Mouse (Mus musculus): ENCODE results near the gene Vwa7. TPM values are rescaled to one million over a fixed set of nuclear protein-coding genes. Genes with fewer than 3 reads are reported as not detected.

The Vwa7 gene
- polyA plus RNA-seq, 1 experiment from 2014 or later, result 0.30 TPM

DNA sequence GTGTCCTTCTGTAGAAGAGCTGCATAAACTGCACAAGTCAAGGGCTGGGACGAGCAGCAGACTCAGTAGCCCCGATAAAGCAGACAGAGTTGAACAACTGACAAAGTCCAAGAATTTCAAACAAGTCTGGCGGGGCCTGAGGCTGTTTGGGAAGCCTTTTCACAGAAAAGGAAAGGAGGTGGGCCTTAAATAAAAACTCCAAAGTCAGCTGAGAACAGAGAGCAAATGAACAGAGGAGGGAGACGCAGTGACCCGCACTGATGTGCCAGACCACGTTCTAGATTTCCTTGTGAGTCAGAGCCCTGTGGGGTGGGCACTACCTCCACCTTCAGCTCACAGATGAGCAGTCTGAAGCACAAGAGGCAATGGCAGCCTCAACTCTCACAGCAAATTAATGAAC is 18.5 kb downstream of the Vwa7 start:
- no peak for DNase-seq (ENCODE audit: low spot score)
- Histone ChIP-seq H3K4me2 (replicated peaks; ENCODE audit: low read depth, low read length) (no peak overlapping the region), H3K4me3 (ENCODE audit: low read depth, low read length) (no peak overlapping the region), H3K27me3 (replicated peaks; ENCODE audit: insufficient read depth, low read length) (no peaks in the 10 kb centered on the region), H3K9me3 (ENCODE audit: low read length) (no peaks in the 10 kb centered on the region), H3K36me3 (ENCODE audit: insufficient read depth, low read length) (no peaks in the 10 kb centered on the region), H3K27ac (ENCODE audit: low read length) (no peak overlapping the region), H3K4me1 (ENCODE audit: insufficient read depth, low read depth, low read length) (no peaks in the 10 kb centered on the region), H3K9ac (replicated peaks; ENCODE audit: low read depth) (no peak overlapping the region)
- ATAC-seq, result no peak
- no peak for TF ChIP-seq EP300 (IDR thresholded peaks at IDR 0.05)
- TF ChIP-seq CTCF (IDR thresholded peaks at IDR 0.05), result no peak
- 64% methylated on average over 6 of the region's 6 CpGs for WGBS

DNA sequence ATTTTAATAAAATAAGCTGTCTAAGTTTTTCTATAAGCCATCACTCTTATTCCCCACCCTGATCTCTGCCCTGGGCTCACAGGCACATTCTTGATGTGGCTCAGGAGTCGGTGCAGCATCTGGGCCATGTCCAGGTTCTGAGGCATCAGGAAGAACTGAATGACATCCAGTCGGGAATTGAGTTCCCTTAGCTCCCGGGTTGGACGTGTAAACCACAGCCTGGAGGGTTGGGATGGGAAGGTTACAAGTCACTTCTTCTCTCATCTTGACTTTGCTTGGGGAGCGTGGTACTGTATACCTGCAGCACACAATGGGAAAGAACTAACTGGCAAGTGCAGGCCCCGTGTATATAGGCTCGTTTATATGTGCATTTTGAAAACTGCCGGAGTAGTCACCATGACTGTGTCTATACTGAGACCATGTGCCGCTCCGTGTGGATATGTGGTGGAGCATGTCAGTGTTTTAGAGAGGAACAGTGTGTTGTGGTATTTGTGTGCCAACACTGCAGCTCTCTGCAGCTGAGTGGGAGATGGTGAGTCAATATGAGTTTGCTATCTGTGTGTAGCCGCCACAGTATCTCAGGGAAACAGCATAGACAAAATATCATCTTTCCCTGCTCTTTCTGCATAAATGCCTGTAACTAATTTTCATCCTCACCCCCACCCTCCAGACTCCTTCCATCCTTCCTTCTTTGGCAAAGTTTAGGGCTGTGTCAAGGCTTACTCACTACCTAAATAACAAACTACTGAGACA is 22.9 kb downstream of the Vwa7 start:
- Histone ChIP-seq H3K4me2 (replicated peaks; ENCODE audit: low read depth, low read length) (no peak overlapping the region), H3K36me3 (ENCODE audit: insufficient read depth, low read length) (no peaks in the 10 kb centered on the region), H3K9me3 (ENCODE audit: low read length) (no peaks in the 10 kb centered on the region), H3K4me3 (ENCODE audit: low read depth, low read length) (no peak overlapping the region), H3K27me3 (replicated peaks; ENCODE audit: insufficient read depth, low read length) (no peaks in the 10 kb centered on the region), H3K27ac (ENCODE audit: low read length) (no peak overlapping the region), H3K9ac (replicated peaks; ENCODE audit: low read depth) (no peak overlapping the region), H3K4me1 (ENCODE audit: insufficient read depth, low read depth, low read length) (no peaks in the 10 kb centered on the region)
- TF ChIP-seq CTCF (IDR thresholded peaks at IDR 0.05), result no peak
- TF ChIP-seq EP300 (IDR thresholded peaks at IDR 0.05), result no peak
- whole genome bisulfite sequencing, result 80% methylated on average over 11 of the region's 11 CpGs
- DNase-seq (ENCODE audit: low spot score) (no peak), ATAC-seq (no peak)

DNA sequence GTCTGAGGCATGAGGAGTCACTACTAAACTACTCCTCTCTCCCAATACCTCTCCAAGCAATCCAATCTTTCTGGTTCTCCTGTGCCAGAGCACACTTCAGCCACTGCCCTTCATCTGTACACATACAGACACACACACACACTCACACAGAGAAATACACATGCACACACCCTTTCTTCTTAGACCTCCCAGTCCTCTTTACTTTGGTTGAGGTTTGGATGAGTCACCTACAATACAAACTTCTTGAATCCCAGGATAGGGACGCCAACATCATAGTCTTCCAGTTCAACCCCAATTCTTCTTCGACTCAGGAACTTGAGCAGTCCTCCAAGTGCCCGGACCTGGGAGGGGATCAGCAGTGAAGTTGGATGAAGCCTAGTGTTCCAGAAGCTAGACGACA is 27.4 kb downstream of the Vwa7 start:
- WGBS, result 51% methylated on average over 4 of the region's 4 CpGs
- Histone ChIP-seq H3K4me3 (ENCODE audit: low read depth, low read length) (no peak overlapping the region), H3K4me2 (replicated peaks; ENCODE audit: low read depth, low read length) (no peak overlapping the region), H3K4me1 (ENCODE audit: insufficient read depth, low read depth, low read length) (peaks cover 20% of the 10 kb centered on the region; the same call in 1 of the 2 replicates), H3K27ac (ENCODE audit: low read length) (0 out of 2 replicates have a peak overlapping the region, but pooled peaks have one; percentile 4), H3K9ac (replicated peaks; ENCODE audit: low read depth) (no peak overlapping the region), H3K36me3 (ENCODE audit: insufficient read depth, low read length) (no peaks in the 10 kb centered on the region), H3K9me3 (ENCODE audit: low read length) (no peaks in the 10 kb centered on the region), H3K27me3 (replicated peaks; ENCODE audit: insufficient read depth, low read length) (no peaks in the 10 kb centered on the region)
- DNase-seq (ENCODE audit: low spot score) (peak; percentile 51), ATAC-seq (no peak)
- TF ChIP-seq CTCF (IDR thresholded peaks at IDR 0.05) (no peak), EP300 (IDR thresholded peaks at IDR 0.05) (peak; percentile 31; the same call in 1 of the 2 replicates)

DNA sequence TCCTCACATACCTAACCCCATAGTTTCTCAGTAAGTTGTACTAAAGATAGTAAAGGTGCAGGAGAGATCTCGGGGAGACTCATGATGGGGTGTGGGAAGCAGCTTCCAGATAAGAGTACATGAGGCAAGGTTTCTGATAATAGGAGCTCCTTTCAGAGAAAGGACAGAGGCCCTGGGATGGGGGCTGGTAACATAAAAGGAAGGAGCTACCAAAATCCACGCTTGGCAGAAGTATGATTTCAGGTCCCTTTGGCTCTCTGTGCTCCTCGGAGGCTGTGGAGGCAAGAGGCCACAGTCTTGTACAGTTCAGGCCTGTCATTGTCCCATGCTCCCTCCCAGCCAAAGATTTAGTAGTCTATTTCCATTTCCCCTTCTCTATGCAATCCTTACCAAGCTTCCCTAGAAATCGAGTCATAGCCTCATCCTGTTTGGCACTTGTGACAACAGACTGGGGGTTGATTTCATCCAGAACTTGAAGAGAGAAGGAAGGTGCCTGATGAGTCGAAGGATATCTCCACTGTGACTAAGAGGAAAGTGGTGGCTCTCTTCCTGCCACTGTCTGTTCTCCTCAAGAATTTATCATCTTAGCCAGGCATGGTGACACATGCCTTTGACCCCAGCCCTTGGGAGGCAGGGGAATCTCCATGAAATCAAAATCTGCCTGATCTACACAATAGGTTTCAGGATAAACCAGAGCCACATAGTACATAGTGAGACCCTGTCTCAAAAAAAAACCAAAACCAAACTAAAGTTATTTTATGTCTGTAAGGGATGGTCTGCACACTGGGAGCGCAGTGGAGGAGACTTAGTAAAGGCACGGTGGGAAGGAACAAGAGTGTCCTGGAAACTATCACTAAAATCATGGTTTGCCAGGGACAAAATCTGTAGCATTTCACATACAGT is 28.8 kb downstream of the Vwa7 start:
- DNase-seq (ENCODE audit: low spot score) (no peak), ATAC-seq (no peak)
- H3K9me3 ChIP-seq (ENCODE audit: low read length), result no peaks in the 10 kb centered on the region
- H3K9ac ChIP-seq (replicated peaks; ENCODE audit: low read depth), result no peak overlapping the region
- no peaks in the 10 kb centered on the region for H3K27me3 ChIP-seq (replicated peaks; ENCODE audit: insufficient read depth, low read length)
- no peaks in the 10 kb centered on the region for H3K36me3 ChIP-seq (ENCODE audit: insufficient read depth, low read length)
- H3K4me1 ChIP-seq (ENCODE audit: insufficient read depth, low read depth, low read length), result peaks cover 20% of the 10 kb centered on the region; the same call in 1 of the 2 replicates
- peak overlapping the region; percentile 99 for H3K4me2 ChIP-seq (replicated peaks; ENCODE audit: low read depth, low read length)
- no peak overlapping the region; the same call in 1 of the 2 replicates for H3K4me3 ChIP-seq (ENCODE audit: low read depth, low read length)
- 53% methylated on average over 7 of the region's 7 CpGs for WGBS
- peak overlapping the region; percentile 91 for H3K27ac ChIP-seq (ENCODE audit: low read length)
- TF ChIP-seq CTCF (IDR thresholded peaks at IDR 0.05), result no peak

DNA sequence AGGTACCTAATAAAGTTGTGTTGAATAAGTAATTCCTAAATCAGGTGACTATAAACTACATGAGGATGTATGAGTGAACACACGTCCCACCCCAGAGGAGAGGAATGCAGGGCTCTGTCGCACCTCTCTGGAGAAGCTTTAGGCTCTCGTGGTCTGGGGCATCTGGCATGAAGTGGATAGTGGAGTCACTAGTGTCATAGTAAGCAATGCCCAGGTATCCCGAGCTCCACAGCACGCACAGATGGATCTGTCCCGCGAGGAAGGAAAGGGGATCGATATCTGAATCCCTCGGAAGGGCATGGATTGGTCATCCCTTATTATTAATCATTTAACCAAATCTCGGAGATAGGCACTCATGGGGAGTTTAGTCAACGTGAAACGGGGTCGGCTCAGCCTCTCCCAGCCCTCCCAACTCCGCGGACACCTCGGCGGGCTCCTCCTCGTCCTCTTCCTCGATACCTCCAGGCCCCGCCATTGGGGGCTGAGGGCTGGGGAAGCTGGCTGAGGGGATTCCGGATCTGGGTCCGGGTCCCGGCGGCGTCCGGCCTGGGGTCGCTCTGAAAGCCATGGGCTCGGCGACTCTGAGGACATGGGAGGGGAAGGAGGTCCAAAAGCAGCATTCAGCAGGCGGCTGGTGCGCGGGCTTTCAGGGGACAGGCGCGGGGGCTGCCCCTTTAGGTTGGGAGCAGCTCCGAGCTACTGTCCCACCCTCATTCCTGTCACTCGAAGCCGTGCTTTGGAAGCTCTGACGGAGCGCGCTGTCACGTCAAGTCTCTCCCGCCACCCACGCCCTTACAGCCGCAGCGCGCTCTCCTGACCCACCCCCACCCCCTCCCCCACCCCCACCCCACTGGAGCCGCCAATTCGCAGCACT is 29.7 kb downstream of the Vwa7 start:
- H3K36me3 ChIP-seq (ENCODE audit: insufficient read depth, low read length), result no peaks in the 10 kb centered on the region
- H3K4me3 ChIP-seq (ENCODE audit: low read depth, low read length), result peak overlapping the region; percentile 53
- H3K27ac ChIP-seq (ENCODE audit: low read length), result peak overlapping the region; percentile 91
- TF ChIP-seq EP300 (IDR thresholded peaks at IDR 0.05), result no peak
- no peak for TF ChIP-seq CTCF (IDR thresholded peaks at IDR 0.05)
- DNase-seq (ENCODE audit: low spot score) (no peak), ATAC-seq (no peak; the same call in 1 of the 2 replicates)
- H3K9me3 ChIP-seq (ENCODE audit: low read length), result no peaks in the 10 kb centered on the region
- H3K27me3 ChIP-seq (replicated peaks; ENCODE audit: insufficient read depth, low read length), result no peaks in the 10 kb centered on the region
- 5% methylated on average over 27 of the region's 48 CpGs for WGBS
- peak overlapping the region; percentile 99 for H3K4me2 ChIP-seq (replicated peaks; ENCODE audit: low read depth, low read length)
- H3K4me1 ChIP-seq (ENCODE audit: insufficient read depth, low read depth, low read length), result peaks cover 20% of the 10 kb centered on the region; the same call in 1 of the 2 replicates
- H3K9ac ChIP-seq (replicated peaks; ENCODE audit: low read depth), result peak overlapping the region; percentile 76
